Mouse (Mus musculus) limb, embryonic 10.5 days (tissue): ENCODE measurements around the gene St3gal4. TPM values are rescaled to one million over a fixed set of nuclear protein-coding genes. Genes with fewer than 3 reads are reported as not detected.
"Not testable (repeated sequence)": the region's sequence is repeated elsewhere in the genome, so short reads cannot be mapped to it uniquely, and the experiment has no call there.

ENCODE experiments used
- DNase-seq: peaks from one replicate; pipeline ENCODE4 v3.0.0-alpha.2; 2017; ENCODE audit warnings: low spot score
- H3K27ac ChIP-seq: fragments of 300-500 bp; sonication (generic); 2 replicates; pipeline ENCODE4 v1.5.1; 2016; ENCODE audit warnings: mild to moderate bottlenecking
- H3K27me3 ChIP-seq: fragments of 300-500 bp; sonication (generic); 2 replicates; pipeline ENCODE4 v1.6.1; 2016; ENCODE audit warnings: low read depth, mild to moderate bottlenecking; ENCODE audit not compliant: poor library complexity, severe bottlenecking
- H3K36me3 ChIP-seq: fragments of 300-500 bp; sonication (generic); 2 replicates; pipeline ENCODE4 v1.6.1; 2016; ENCODE audit warnings: mild to moderate bottlenecking, moderate library complexity
- H3K4me1 ChIP-seq: fragments of 300-500 bp; sonication (generic); 2 replicates; pipeline ENCODE4 v1.6.1; 2016
- H3K4me3 ChIP-seq: fragments of 300-500 bp; sonication (generic); 2 replicates; pipeline ENCODE4 v1.5.1; 2016; ENCODE audit warnings: mild to moderate bottlenecking, moderate library complexity
- H3K9me3 ChIP-seq: fragments of 300-500 bp; sonication (generic); replicated peaks from 2 replicates; pipeline ENCODE4 v1.6.1; 2016; ENCODE audit warnings: mild to moderate bottlenecking
- WGBS: fragments of 180-500 bp; shearing (Covaris S2); methylation state at CpG from one replicate; pipeline ENCODE4 v1.1.7; 2016; 5-methylcytosine and 5-hydroxymethylcytosine counted together
- polyA plus RNA-seq: library from polyadenylated mRNA; unstranded; fragments of >200 nt; fragmentation: Nextera tagmentation; extraction: Ambion mirVana; gene quantifications from 2 replicates; pipeline ENCODE4 v1.2.1, GENCODE M21; 2016

The St3gal4 gene
- 19.0 and 21.3 TPM in 2 replicates for polyA plus RNA-seq

DNA sequence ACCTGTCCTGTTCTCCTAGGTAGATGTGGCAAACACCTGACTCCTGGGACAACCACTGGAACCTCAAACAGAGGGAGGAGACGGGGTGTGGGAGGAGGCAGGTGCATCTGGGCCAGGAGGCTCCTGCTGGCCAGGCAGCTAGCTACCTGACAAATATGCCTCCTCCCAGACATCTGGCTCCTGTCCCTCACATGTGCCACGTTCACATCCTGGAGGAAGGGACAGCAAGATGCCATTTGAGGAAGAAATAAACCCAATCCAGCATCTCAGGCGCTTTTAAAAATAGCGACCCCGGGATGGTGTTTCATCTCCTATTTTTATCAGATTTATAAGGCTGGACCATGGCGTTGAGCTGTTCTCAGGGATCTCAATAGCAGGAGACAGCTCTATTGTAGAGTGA lies at the start of gene St3gal4:
TSS of gene St3gal4 (minus strand) at position 101 of the 400 bp plus-strand sequence.
- H3K36me3 ChIP-seq = peaks cover 35% of the 10 kb centered on the region
- no peaks in the 10 kb centered on the region for H3K27me3 ChIP-seq
- 84% methylated on average over 6 of the region's 6 CpGs for WGBS
- DNase-seq = no peak
- no peaks in the 10 kb centered on the region for H3K9me3 ChIP-seq
- peaks cover 39% of the 10 kb centered on the region for H3K4me1 ChIP-seq
- no peak within 1 kb of the TSS for H3K27ac ChIP-seq
- H3K4me3 ChIP-seq = no peak within 1 kb of the TSS

DNA sequence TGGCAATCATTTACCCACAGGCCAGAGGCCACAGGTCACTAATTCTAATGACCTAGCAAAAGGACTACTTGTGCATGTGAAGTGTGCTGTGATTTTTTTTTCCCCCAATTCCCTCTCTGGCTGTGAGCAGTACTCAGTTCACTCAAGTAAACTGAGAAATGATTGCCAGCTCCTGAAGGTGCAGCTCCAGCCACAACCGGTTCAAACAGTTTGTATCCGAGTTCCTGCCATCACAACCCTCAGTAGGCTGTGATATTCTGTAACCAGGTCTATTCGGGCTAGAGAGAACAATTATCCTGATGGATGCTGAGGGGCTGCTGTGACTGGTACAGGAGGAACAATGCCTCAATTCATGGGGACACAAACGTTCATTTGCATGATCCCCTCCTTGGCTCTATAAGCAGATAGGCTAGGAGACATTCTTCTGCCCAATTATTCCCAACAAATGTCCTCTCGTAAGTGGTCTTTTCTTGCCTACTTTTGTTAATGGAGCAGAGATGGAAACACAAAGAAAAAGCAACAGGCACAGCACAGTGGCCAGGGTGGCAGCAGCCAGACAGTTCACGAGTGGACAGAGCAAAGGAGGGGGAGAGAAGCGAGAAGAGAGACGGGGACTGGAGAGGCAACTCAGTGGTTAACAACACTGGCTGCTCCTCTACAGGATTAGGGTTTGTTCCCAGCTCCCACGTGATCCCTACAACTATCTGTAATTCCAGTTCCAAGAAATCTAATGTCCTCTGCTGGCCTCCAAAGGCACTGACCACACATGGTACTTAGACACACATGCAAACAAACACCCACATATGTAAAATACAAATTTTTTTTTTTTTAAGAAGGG lies 47.9 kb upstream of the St3gal4 start:
- H3K4me3 ChIP-seq = no peak overlapping the region
- peaks cover 35% of the 10 kb centered on the region for H3K36me3 ChIP-seq
- H3K4me1 ChIP-seq = no peaks in the 10 kb centered on the region
- H3K27me3 ChIP-seq = no peaks in the 10 kb centered on the region
- no peak overlapping the region for H3K27ac ChIP-seq
- H3K9me3 ChIP-seq = no peaks in the 10 kb centered on the region
- DNase-seq = no peak
- WGBS = 69% methylated on average over 9 of the region's 9 CpGs

- no peak for DNase-seq
- no peaks in the 10 kb centered on the region for H3K4me1 ChIP-seq
- WGBS = 28% methylated on average over 3 of the region's 3 CpGs
- H3K9me3 ChIP-seq = no peaks in the 10 kb centered on the region
- no peak overlapping the region for H3K27ac ChIP-seq
- H3K36me3 ChIP-seq = peaks cover 33% of the 10 kb centered on the region
- no peaks in the 10 kb centered on the region for H3K27me3 ChIP-seq
- H3K4me3 ChIP-seq = no peak overlapping the region
Measured at GRCm38 (mm10) chr9:35166144-35166797, 47.2 kb upstream of the St3gal4 start.

DNA sequence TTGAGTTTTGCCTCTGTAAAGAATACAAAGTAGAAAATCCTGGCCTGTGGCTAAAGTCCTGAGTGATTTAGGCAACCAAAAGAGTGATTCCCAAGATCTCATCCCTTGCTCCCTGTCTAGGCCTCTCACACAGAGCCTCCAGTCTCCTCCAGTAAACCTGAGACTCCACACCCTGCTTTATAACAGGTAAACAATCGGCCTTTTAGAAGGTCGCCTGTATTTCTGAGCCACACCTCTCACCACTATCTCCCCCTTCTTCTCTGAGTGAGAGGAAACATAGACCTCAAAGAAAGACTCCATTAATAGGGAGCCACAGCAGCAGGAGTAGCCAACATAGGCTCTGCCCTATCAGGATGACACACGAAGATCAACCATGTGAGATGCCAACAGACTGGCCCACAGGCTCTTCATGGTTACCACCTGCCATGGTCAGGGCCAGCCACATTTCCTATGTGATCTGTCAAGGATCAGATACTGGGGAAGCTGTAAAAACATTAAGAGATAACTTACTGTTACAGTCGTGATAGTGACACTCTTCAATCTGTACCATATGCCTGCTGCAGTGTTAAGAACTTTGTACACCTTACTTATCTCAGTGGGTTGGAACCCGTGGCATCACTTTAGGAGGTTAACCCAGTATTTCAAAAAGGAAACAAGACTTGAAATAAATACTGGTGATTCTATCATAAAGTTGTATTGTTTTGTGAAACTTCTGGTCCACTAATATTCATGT lies 45.2 kb upstream of the St3gal4 start:
- no peak for DNase-seq
- Histone ChIP-seq H3K27me3 (no peaks in the 10 kb centered on the region), H3K9me3 (no peaks in the 10 kb centered on the region; the same call in 1 of the 2 replicates), H3K27ac (no peak overlapping the region), H3K4me1 (no peaks in the 10 kb centered on the region), H3K4me3 (no peak overlapping the region), H3K36me3 (peaks cover 14% of the 10 kb centered on the region)
- 80% methylated on average over 5 of the region's 5 CpGs for WGBS

DNA sequence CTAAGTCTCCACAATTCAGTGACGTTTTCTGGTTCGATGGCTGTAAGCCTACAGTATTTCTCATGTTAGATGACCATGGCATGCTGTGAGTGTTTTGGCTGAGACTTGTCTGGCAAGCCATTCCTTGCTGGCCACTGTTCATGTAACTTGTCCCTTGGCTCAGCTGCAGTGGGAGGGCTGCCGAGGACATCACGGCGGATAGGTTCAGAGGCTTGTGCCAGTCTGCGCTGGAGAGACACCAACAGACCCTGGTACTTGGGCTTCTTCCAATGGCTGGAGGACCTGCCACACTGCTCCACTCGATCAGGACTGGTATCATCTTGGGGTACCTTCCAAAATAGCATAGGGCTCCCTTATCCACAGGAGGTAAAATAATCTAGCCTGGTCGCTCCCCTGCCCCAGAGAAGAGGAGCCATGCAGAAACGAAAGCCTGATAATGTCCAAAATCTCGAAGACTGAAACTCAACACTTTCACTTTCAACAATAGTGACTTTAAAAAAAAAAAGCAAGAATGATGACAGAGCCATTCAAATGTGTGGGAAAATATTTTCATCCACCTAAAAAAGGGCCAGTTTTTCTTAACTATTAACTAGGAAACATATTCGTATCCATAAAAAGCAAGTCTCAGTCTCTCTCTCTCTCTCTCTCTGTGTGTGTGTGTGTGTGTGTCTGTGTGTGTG lies 44.1 kb upstream of the St3gal4 start:
- no peaks in the 10 kb centered on the region for H3K4me1 ChIP-seq
- whole genome bisulfite sequencing = 91% methylated on average over 11 of the region's 11 CpGs

DNA sequence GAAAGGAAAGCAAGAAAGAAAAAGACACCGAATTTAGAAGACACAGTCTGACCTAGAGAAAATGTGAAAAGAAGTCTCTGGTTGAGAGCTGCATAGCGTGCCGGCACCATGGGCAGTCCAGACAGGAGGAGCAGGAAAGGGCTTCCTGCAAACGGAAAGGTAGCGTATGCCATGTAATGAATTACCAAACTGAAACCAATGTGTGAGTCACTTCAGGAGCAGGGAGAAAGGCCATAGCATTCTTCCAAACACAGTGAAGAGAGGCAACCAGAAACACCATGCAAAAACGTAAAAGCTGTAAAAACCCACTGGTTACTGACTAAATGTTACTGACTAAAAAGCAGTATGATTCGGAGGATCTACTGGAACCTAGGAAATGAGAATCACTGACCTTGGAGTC lies 42.7 kb upstream of the St3gal4 start:
- Histone ChIP-seq H3K36me3 (peaks cover 12% of the 10 kb centered on the region), H3K9me3 (no peaks in the 10 kb centered on the region; the same call in 1 of the 2 replicates), H3K4me1 (no peaks in the 10 kb centered on the region), H3K4me3 (no peak overlapping the region), H3K27me3 (no peaks in the 10 kb centered on the region), H3K27ac (no peak overlapping the region)
- WGBS = 94% methylated on average over 7 of the region's 7 CpGs
- no peak for DNase-seq

More for the DNA sequence above, 44.1 kb upstream of the St3gal4 start:
- Histone ChIP-seq H3K36me3 (peaks cover 10% of the 10 kb centered on the region), H3K27ac (no peak overlapping the region), H3K9me3 (no peaks in the 10 kb centered on the region; the same call in 1 of the 2 replicates), H3K4me3 (no peak overlapping the region), H3K27me3 (no peaks in the 10 kb centered on the region)
- no peak for DNase-seq

DNA sequence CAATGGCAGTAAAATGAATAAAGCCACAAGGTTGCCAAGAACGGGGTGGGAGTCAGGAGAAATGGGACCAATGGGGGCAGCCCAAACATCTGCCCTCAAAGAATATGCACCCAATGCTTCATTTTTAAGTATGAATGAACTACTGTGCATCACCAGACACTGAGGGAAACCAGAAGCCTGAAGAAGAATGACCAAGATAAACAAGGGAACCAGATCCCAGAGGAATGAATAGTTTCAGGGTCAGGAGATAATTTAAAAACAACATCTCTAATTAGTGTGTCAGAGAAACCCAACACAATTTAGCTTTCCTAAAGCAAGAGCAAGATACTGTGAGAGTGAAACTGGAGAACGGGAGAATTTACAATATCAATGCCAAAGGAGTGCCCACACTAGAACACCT lies 41.6 kb upstream of the St3gal4 start:
- WGBS = 73% methylated on average over 2 of the region's 2 CpGs
- DNase-seq = no peak
- no peaks in the 10 kb centered on the region for H3K4me1 ChIP-seq
- no peaks in the 10 kb centered on the region; the same call in 1 of the 2 replicates for H3K9me3 ChIP-seq
- peaks cover 18% of the 10 kb centered on the region for H3K36me3 ChIP-seq
- H3K4me3 ChIP-seq = no peak overlapping the region
- no peaks in the 10 kb centered on the region for H3K27me3 ChIP-seq
- no peak overlapping the region for H3K27ac ChIP-seq

GRCm38 (mm10) chr9:35158477-35158876 lies 39.4 kb upstream of the St3gal4 start:
- DNase-seq = no peak
- WGBS = 79% methylated on average over 3 of the region's 3 CpGs

GRCm38 (mm10) chr9:35156862-35157261 lies 37.8 kb upstream of the St3gal4 start:
- no peak overlapping the region for H3K4me3 ChIP-seq
- H3K4me1 ChIP-seq = no peaks in the 10 kb centered on the region
- DNase-seq = no peak
- 65% methylated on average over 4 of the region's 4 CpGs for WGBS
- peaks cover 8% of the 10 kb centered on the region for H3K36me3 ChIP-seq
- no peak overlapping the region for H3K27ac ChIP-seq
- H3K9me3 ChIP-seq = no peaks in the 10 kb centered on the region; the same call in 1 of the 2 replicates
- H3K27me3 ChIP-seq = no peaks in the 10 kb centered on the region

More at GRCm38 (mm10) chr9:35158477-35158876, 39.4 kb upstream of the St3gal4 start:
- Histone ChIP-seq H3K36me3 (peaks cover 12% of the 10 kb centered on the region), H3K4me1 (no peaks in the 10 kb centered on the region), H3K27ac (no peak overlapping the region), H3K9me3 (no peaks in the 10 kb centered on the region; the same call in 1 of the 2 replicates), H3K4me3 (no peak overlapping the region), H3K27me3 (no peaks in the 10 kb centered on the region)

GRCm38 (mm10) chr9:35156002-35156710 lies 37.1 kb upstream of the St3gal4 start:
- Histone ChIP-seq H3K4me1 (no peaks in the 10 kb centered on the region), H3K27ac (no peak overlapping the region)
- DNase-seq = no peak

DNA sequence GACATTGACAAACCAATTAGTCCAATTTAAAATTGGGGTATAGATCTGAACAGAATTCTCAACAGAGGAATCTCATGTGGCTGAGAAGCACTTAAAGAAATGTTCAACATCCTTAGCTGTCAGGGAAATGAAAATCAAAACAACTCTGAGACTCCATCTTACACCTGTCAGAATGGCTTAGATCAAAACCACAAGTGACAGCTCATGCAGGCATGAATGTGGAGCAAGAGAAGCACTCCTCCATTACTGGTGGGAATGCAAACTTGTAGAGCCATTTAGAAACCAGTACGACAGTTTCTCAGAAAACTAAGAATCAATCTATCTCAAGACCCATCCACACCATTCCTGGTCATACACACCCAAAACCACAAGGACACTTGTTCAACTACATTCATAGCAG lies 33.9 kb upstream of the St3gal4 start:
- WGBS = 94% methylated on average over 1 of the region's 1 CpGs
- no peaks in the 10 kb centered on the region for H3K9me3 ChIP-seq
- no peak overlapping the region for H3K4me3 ChIP-seq
- H3K4me1 ChIP-seq = 0 out of 2 replicates have a peak, but pooled peaks cover 2% of the 10 kb centered on the region
- no peaks in the 10 kb centered on the region for H3K27me3 ChIP-seq
- no peak overlapping the region for H3K27ac ChIP-seq
- H3K36me3 ChIP-seq = peaks cover 8% of the 10 kb centered on the region
- no peak for DNase-seq

More at GRCm38 (mm10) chr9:35156002-35156710, 37.1 kb upstream of the St3gal4 start:
- 89% methylated on average over 5 of the region's 5 CpGs for WGBS
- no peaks in the 10 kb centered on the region for H3K27me3 ChIP-seq
- H3K36me3 ChIP-seq = peaks cover 8% of the 10 kb centered on the region
- H3K9me3 ChIP-seq = no peaks in the 10 kb centered on the region; the same call in 1 of the 2 replicates
- H3K4me3 ChIP-seq = no peak overlapping the region

GRCm38 (mm10) chr9:35148822-35149221 lies 29.8 kb upstream of the St3gal4 start:
- not testable (repeated sequence) for H3K27ac ChIP-seq, H3K9me3 ChIP-seq, H3K4me3 ChIP-seq, DNase-seq, H3K36me3 ChIP-seq, H3K4me1 ChIP-seq, H3K27me3 ChIP-seq
